Mouse (Mus musculus): ENCODE data around the gene Fcer1a. TPM values are rescaled to one million over a fixed set of nuclear protein-coding genes. Genes with fewer than 3 reads are reported as not detected.
"Not testable (repeated sequence)": the region's sequence is repeated elsewhere in the genome, so short reads cannot be mapped to it uniquely, and the experiment has no call there.

Fcer1a gene
- total RNA-seq (2014; fragmentation: Nextera tagmentation): not detected in 2 replicates
- total RNA-seq (2017): 0.23 TPM in 1 of 2 replicates, not detected in the other
- not detected in 2 replicates for polyA plus RNA-seq (2012)

- no peaks in the 10 kb centered on the region for H3K27me3 ChIP-seq (ENCODE audit: insufficient read depth, low read length)
- no peaks in the 10 kb centered on the region; the same call in 1 of the 2 replicates for H3K4me1 ChIP-seq (ENCODE audit: insufficient read depth, low read depth, low read length)
- DNase-seq (ENCODE audit: low spot score) (no peak), ATAC-seq (ENCODE audit: extremely low read depth, insufficient number of reproducible peaks, low FRiP score, poor library complexity, severe bottlenecking) (no peak)
- no peak within 1 kb of the TSS for H3K4me3 ChIP-seq (ENCODE audit: low read depth, low read length)
- TF ChIP-seq GATA1 (IDR thresholded peaks at IDR 0.05; ENCODE audit: borderline replicate concordance, low read length): no peak
- no peak for TF ChIP-seq TAL1 (conservative IDR thresholded peaks at IDR 0.05; ENCODE audit: low read depth, low read length)
- no peak for TF ChIP-seq GATA2 (IDR thresholded peaks at IDR 0.05; ENCODE audit: borderline replicate concordance, low read depth, low read length)
- TF ChIP-seq CTCF (IDR thresholded peaks at IDR 0.05; ENCODE audit: low read depth, low read length): no peak
- TF ChIP-seq POLR2AphosphoS5 (IDR thresholded peaks at IDR 0.05; ENCODE audit: insufficient replicate concordance, low read depth, low read length): no peak
- H3K36me3 ChIP-seq (replicated peaks): no peaks in the 10 kb centered on the region
- peaks cover 5% of the 10 kb centered on the region for H3K9me3 ChIP-seq (replicated peaks)
Observed at GRCm38 (mm10) chr1:173227081-173227480, at the start of gene Fcer1a. Fcer1a (minus strand) TSS chr1:173227214.

GRCm38 (mm10) chr1:173265701-173266100 is 38.7 kb upstream of the Fcer1a start, which contains the start of gene Olfr418:
Olfr418 (plus strand) TSS chr1:173266001.
- TF ChIP-seq CTCF (IDR thresholded peaks at IDR 0.05; ENCODE audit: low read depth, low read length): no peak
- no peak for TF ChIP-seq POLR2AphosphoS5 (IDR thresholded peaks at IDR 0.05; ENCODE audit: insufficient replicate concordance, low read depth, low read length)
- no peak for TF ChIP-seq GATA2 (IDR thresholded peaks at IDR 0.05; ENCODE audit: borderline replicate concordance, low read depth, low read length)
- no peak for TF ChIP-seq TAL1 (conservative IDR thresholded peaks at IDR 0.05; ENCODE audit: low read depth, low read length)
- no peak for TF ChIP-seq GATA1 (IDR thresholded peaks at IDR 0.05; ENCODE audit: borderline replicate concordance, low read length)
- H3K27me3 ChIP-seq (ENCODE audit: insufficient read depth, low read length): no peaks in the 10 kb centered on the region
- H3K9me3 ChIP-seq (replicated peaks): no peaks in the 10 kb centered on the region
- no peaks in the 10 kb centered on the region for H3K36me3 ChIP-seq (replicated peaks)
- no peaks in the 10 kb centered on the region for H3K4me1 ChIP-seq (ENCODE audit: insufficient read depth, low read depth, low read length)
- no peak for ATAC-seq (ENCODE audit: extremely low read depth, insufficient number of reproducible peaks, low FRiP score, poor library complexity, severe bottlenecking)
- no peak within 1 kb of the TSS for H3K4me3 ChIP-seq (ENCODE audit: low read depth, low read length)
- no peak for DNase-seq (ENCODE audit: low spot score)

GRCm38 (mm10) chr1:173249888-173250287 is 22.9 kb upstream of the Fcer1a start:
- Histone ChIP-seq H3K9me3 (replicated peaks) (peaks cover 8% of the 10 kb centered on the region; the same call in 1 of the 2 replicates), H3K4me3 (ENCODE audit: low read depth, low read length) (no peak overlapping the region), H3K4me1 (ENCODE audit: insufficient read depth, low read depth, low read length) (no peaks in the 10 kb centered on the region), H3K36me3 (replicated peaks) (no peaks in the 10 kb centered on the region), H3K27me3 (ENCODE audit: insufficient read depth, low read length) (no peaks in the 10 kb centered on the region)
- DNase-seq (ENCODE audit: low spot score) (no peak), ATAC-seq (ENCODE audit: extremely low read depth, insufficient number of reproducible peaks, low FRiP score, poor library complexity, severe bottlenecking) (no peak)
- TF ChIP-seq POLR2AphosphoS5 (IDR thresholded peaks at IDR 0.05; ENCODE audit: insufficient replicate concordance, low read depth, low read length) (no peak), GATA2 (IDR thresholded peaks at IDR 0.05; ENCODE audit: borderline replicate concordance, low read depth, low read length) (no peak), GATA1 (IDR thresholded peaks at IDR 0.05; ENCODE audit: borderline replicate concordance, low read length) (no peak), CTCF (IDR thresholded peaks at IDR 0.05; ENCODE audit: low read depth, low read length) (no peak), TAL1 (conservative IDR thresholded peaks at IDR 0.05; ENCODE audit: low read depth, low read length) (no peak)

GRCm38 (mm10) chr1:173237004-173237403 is 10.0 kb upstream of the Fcer1a start:
- not testable (repeated sequence) for ATAC-seq (ENCODE audit: extremely low read depth, insufficient number of reproducible peaks, low FRiP score, poor library complexity, severe bottlenecking); H3K27me3 ChIP-seq (ENCODE audit: insufficient read depth, low read length); H3K9me3 ChIP-seq (replicated peaks); DNase-seq (ENCODE audit: low spot score); H3K36me3 ChIP-seq (replicated peaks); H3K4me1 ChIP-seq (ENCODE audit: insufficient read depth, low read depth, low read length); H3K4me3 ChIP-seq (ENCODE audit: low read depth, low read length)

GRCm38 (mm10) chr1:173216481-173216880 is 10.5 kb downstream of the Fcer1a start:
- Histone ChIP-seq H3K9me3 (replicated peaks) (0 out of 2 replicates have a peak, but pooled peaks cover 8% of the 10 kb centered on the region), H3K4me3 (ENCODE audit: low read depth, low read length) (no peak overlapping the region), H3K4me1 (ENCODE audit: insufficient read depth, low read depth, low read length) (peaks cover 13% of the 10 kb centered on the region), H3K27me3 (ENCODE audit: insufficient read depth, low read length) (no peaks in the 10 kb centered on the region), H3K36me3 (replicated peaks) (no peaks in the 10 kb centered on the region)
- ATAC-seq (ENCODE audit: extremely low read depth, insufficient number of reproducible peaks, low FRiP score, poor library complexity, severe bottlenecking) (peak; percentile 75), DNase-seq (ENCODE audit: low spot score) (no peak)
- no peak for TF ChIP-seq CTCF (IDR thresholded peaks at IDR 0.05; ENCODE audit: low read depth, low read length)
- no peak; the same call in 1 of the 2 replicates for TF ChIP-seq TAL1 (conservative IDR thresholded peaks at IDR 0.05; ENCODE audit: low read depth, low read length)
- no peak for TF ChIP-seq POLR2AphosphoS5 (IDR thresholded peaks at IDR 0.05; ENCODE audit: insufficient replicate concordance, low read depth, low read length)
- TF ChIP-seq GATA2 (IDR thresholded peaks at IDR 0.05; ENCODE audit: borderline replicate concordance, low read depth, low read length): no peak
- no peak for TF ChIP-seq GATA1 (IDR thresholded peaks at IDR 0.05; ENCODE audit: borderline replicate concordance, low read length)

- Histone ChIP-seq H3K4me1 (ENCODE audit: insufficient read depth, low read depth, low read length) (peaks cover 8% of the 10 kb centered on the region), H3K36me3 (replicated peaks) (no peaks in the 10 kb centered on the region), H3K27me3 (ENCODE audit: insufficient read depth, low read length) (no peaks in the 10 kb centered on the region), H3K4me3 (ENCODE audit: low read depth, low read length) (no peak within 1 kb of the TSS), H3K9me3 (replicated peaks) (peaks cover 10% of the 10 kb centered on the region)
- DNase-seq (ENCODE audit: low spot score): no peak
- no peak for ATAC-seq (ENCODE audit: extremely low read depth, insufficient number of reproducible peaks, low FRiP score, poor library complexity, severe bottlenecking)
- TF ChIP-seq TAL1 (conservative IDR thresholded peaks at IDR 0.05; ENCODE audit: low read depth, low read length): no peak
- no peak for TF ChIP-seq POLR2AphosphoS5 (IDR thresholded peaks at IDR 0.05; ENCODE audit: insufficient replicate concordance, low read depth, low read length)
- no peak for TF ChIP-seq GATA1 (IDR thresholded peaks at IDR 0.05; ENCODE audit: borderline replicate concordance, low read length)
- no peak for TF ChIP-seq CTCF (IDR thresholded peaks at IDR 0.05; ENCODE audit: low read depth, low read length)
- no peak for TF ChIP-seq GATA2 (IDR thresholded peaks at IDR 0.05; ENCODE audit: borderline replicate concordance, low read depth, low read length)
Observed at GRCm38 (mm10) chr1:173212092-173212491, 14.9 kb downstream of the Fcer1a start, which contains the start of gene Olfr1404. Olfr1404 (plus strand) TSS chr1:173212392.
